Mouse (Mus musculus): Measurements from ENCODE around the gene Erbin.

- TF ChIP-seq POLR2A (IDR thresholded peaks at IDR 0.05; ENCODE audit: low read depth, low read length) (no peak), CTCF (IDR thresholded peaks at IDR 0.05; ENCODE audit: extremely low read depth, insufficient read depth, insufficient read length, insufficient replicate concordance) (no peak)
These were observed 10.4 kb downstream of the Erbin start for GRCm38 (mm10) chr13:103909894-103910293.
